Mouse (Mus musculus) kidney, postnatal 4 days (tissue): ENCODE measurements around the gene Crx.

Experiments used
- DNase-seq, 2 experiments: peaks; one replicate each; pipeline ENCODE4 v3.0.0; 2021; ENCODE audit warnings: mixed read lengths in 2 of 2

The Crx gene

DNA sequence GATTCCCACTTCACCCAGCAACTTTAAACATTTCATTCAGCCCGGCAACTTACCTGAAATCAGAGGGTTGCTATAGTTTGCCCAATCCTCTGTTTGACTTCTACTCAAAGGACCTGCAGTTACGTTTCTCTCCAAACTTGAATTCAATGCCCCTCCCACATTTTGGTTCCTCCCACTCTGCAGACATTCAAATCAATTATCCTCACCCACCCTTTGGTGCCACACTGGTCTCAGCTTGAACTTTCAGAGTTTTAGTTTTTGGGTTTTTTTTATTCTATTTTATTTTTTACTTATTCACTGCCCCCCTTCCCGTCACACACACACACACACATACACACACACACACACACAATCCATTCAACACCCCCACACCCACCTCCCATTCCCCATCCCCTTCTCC, 40.2 kb downstream of the Crx start, which contains the start of gene Obox6:
Gene Obox6, minus strand, starts transcription at position 101 of the 400 bp plus-strand sequence.
- DNase-seq = no peak
